8 mouse cellular contexts compared by ENCODE assay signal in genomic region chr13:69509391-69510244, GRCm38 (mm10). TPM values are rescaled to one million over a fixed set of nuclear protein-coding genes. Genes with fewer than 3 reads are reported as not detected.
A peak's percentile ranks its signal among the peaks of the same experiment; 100 is the strongest.
DNase-seq lines count a peak whose midpoint lies in the region; ATAC-seq and TF ChIP-seq lines count a peak whose summit lies in the region.

No protein-coding gene starts in this region.

- 0 out of 2 replicates have a peak, but pooled peaks have one; percentile 24 for ATAC-seq in heart, embryonic 16.5 days (replicated peaks; ENCODE audit: extremely low read depth, insufficient read depth, low FRiP score)
- 0 out of 2 replicates have a peak, but pooled peaks have one; percentile 69 for ATAC-seq in embryonic facial prominence, embryonic 12.5 days (ENCODE audit: insufficient number of reproducible peaks, insufficient read depth, low FRiP score, low TSS enrichment)
- ATAC-seq in liver, embryonic 14.5 days (ENCODE audit: insufficient read depth): no peak

- no peak for TF ChIP-seq EP300 in CH12.LX (IDR thresholded peaks at IDR 0.05; ENCODE audit: low read length)
- TF ChIP-seq EP300 in liver, embryonic 14.5 days (IDR thresholded peaks at IDR 0.05; ENCODE audit: low read depth): no peak

- no peak for DNase-seq in heart, postnatal 25 days (ENCODE audit: low spot score)
- peak; percentile 41 for DNase-seq in CH12.LX (ENCODE audit: extremely low read depth)
- no peak for DNase-seq in liver, embryonic 14.5 days (ENCODE audit: low read depth in 3 of 3, low spot score in 3 of 3)
- peak; percentile 51 for DNase-seq in splenic B cell, adult 2 months (ENCODE audit: low read depth, low spot score)
- DNase-seq in layer of hippocampus, adult 9-10 months (ENCODE audit: low spot score): no peak
- no peak for DNase-seq in adrenal gland, adult 2 months

- dilution Hi-C loops in CH12.LX (cut with MboI; ENCODE audit: extremely low pct_ligation_motif_present, extremely low pct_unique_long_range_greater_than_20kb, low sequenced_read_pairs): no loop called here

- TF ChIP-seq POLR2A in CH12.LX (IDR thresholded peaks at IDR 0.05; ENCODE audit: low read depth, low read length): no peak

- no peak overlapping the region for H3K9ac ChIP-seq in heart, embryonic 16.5 days (ENCODE audit: low read length)
- no peak overlapping the region for H3K9ac ChIP-seq in CH12.LX (ENCODE audit: insufficient read depth, low read depth)
- H3K9ac ChIP-seq in embryonic facial prominence, embryonic 12.5 days: 0 out of 2 replicates have a peak overlapping the region, but pooled peaks have one; percentile 12
- H3K9ac ChIP-seq in liver, embryonic 14.5 days (replicated peaks): no peak overlapping the region

- no peaks in the 10 kb centered on the region for H3K27me3 ChIP-seq in heart, embryonic 16.5 days (ENCODE audit: control insufficient read depth, insufficient read depth, low read length)
- H3K27me3 ChIP-seq in CH12.LX (replicated peaks): no peaks in the 10 kb centered on the region
- H3K27me3 ChIP-seq in embryonic facial prominence, embryonic 12.5 days: no peaks in the 10 kb centered on the region
- no peaks in the 10 kb centered on the region for H3K27me3 ChIP-seq in liver, embryonic 14.5 days (ENCODE audit: control insufficient read depth, insufficient read depth, low read length)
- no peaks in the 10 kb centered on the region for H3K27me3 ChIP-seq in splenic B cell, adult 2 months (ENCODE audit: control insufficient read depth, insufficient read depth, low read length, poor library complexity, severe bottlenecking)

- H3K27ac ChIP-seq in heart, embryonic 16.5 days (ENCODE audit: low read length): no peak overlapping the region
- H3K27ac ChIP-seq in CH12.LX (ENCODE audit: insufficient read depth, low read depth): no peak overlapping the region
- H3K27ac ChIP-seq in embryonic facial prominence, embryonic 12.5 days: no peak overlapping the region
- H3K27ac ChIP-seq in liver, embryonic 14.5 days: no peak overlapping the region

- H3K4me2 ChIP-seq in heart, embryonic 16.5 days (ENCODE audit: low read depth, low read length): no peak overlapping the region
- no peak overlapping the region for H3K4me2 ChIP-seq in CH12.LX (ENCODE audit: insufficient read depth, low read depth, poor library complexity, severe bottlenecking)
- H3K4me2 ChIP-seq in embryonic facial prominence, embryonic 12.5 days (replicated peaks): no peak overlapping the region
- H3K4me2 ChIP-seq in liver, embryonic 14.5 days (ENCODE audit: low read depth): no peak overlapping the region

- no peaks in the 10 kb centered on the region for H3K9me3 ChIP-seq in heart, embryonic 16.5 days (replicated peaks; ENCODE audit: control insufficient read depth, low read length)
- H3K9me3 ChIP-seq in CH12.LX (replicated peaks; ENCODE audit: low read length): no peaks in the 10 kb centered on the region
- no peaks in the 10 kb centered on the region for H3K9me3 ChIP-seq in embryonic facial prominence, embryonic 12.5 days
- no peaks in the 10 kb centered on the region for H3K9me3 ChIP-seq in liver, embryonic 14.5 days (ENCODE audit: control insufficient read depth, low read length)

- H3K4me1 ChIP-seq in heart, embryonic 16.5 days (ENCODE audit: control insufficient read depth, insufficient read depth, low read length): peaks cover 3% of the 10 kb centered on the region; the same call in 1 of the 2 replicates
- no peaks in the 10 kb centered on the region for H3K4me1 ChIP-seq in CH12.LX (ENCODE audit: control insufficient read depth in 1 of 2, insufficient read depth in 2 of 2)
- H3K4me1 ChIP-seq in embryonic facial prominence, embryonic 12.5 days: no peaks in the 10 kb centered on the region
- peaks cover 0 to 11% of the 10 kb centered on the region in 2 experiments; a peak in 2 of 4 replicates for H3K4me1 ChIP-seq in liver, embryonic 14.5 days (replicated peaks; ENCODE audit: control insufficient read depth in 2 of 2, insufficient read depth in 2 of 2, low read length in 1 of 2)

- intact Hi-C loops in heart, postnatal 25 days (cut with DNase I): loop anchor here (1.0 to 2.0 kb wide), 3 partner anchors 24 to 145 kb away; partner anchors contain the start of gene Nsun2

- no peaks in the 10 kb centered on the region for H3K79me2 ChIP-seq in CH12.LX (replicated peaks; ENCODE audit: control insufficient read depth, extremely low read depth, insufficient read depth, poor library complexity, severe bottlenecking)

- no peak overlapping the region for H3K4me3 ChIP-seq in heart, embryonic 16.5 days (ENCODE audit: low read length)
- no peak overlapping the region for H3K4me3 ChIP-seq in CH12.LX (replicated peaks in 1 of 3; ENCODE audit: low read depth in 2 of 3, low read length in 2 of 3, poor library complexity in 1 of 3)
- H3K4me3 ChIP-seq in embryonic facial prominence, embryonic 12.5 days: no peak overlapping the region
- H3K4me3 ChIP-seq in liver, embryonic 14.5 days (ENCODE audit: insufficient read depth in 1 of 2, low read depth in 2 of 2, low read length in 2 of 2): no peak overlapping the region

- peak; percentile 45 for TF ChIP-seq RAD21 in CH12.LX (IDR thresholded peaks at IDR 0.05; ENCODE audit: low read depth, low read length)

- 64% methylated on average over 9 of the region's 9 CpGs for WGBS in heart, embryonic 16.5 days
- 60% methylated on average over 9 of the region's 9 CpGs for WGBS in embryonic facial prominence, embryonic 12.5 days
- 52% methylated on average over 9 of the region's 9 CpGs for WGBS in liver, embryonic 14.5 days (ENCODE audit: insufficient replicate concordance)

- H3K36me3 ChIP-seq in heart, embryonic 16.5 days (ENCODE audit: control insufficient read depth, insufficient read depth): peaks cover 31% of the 10 kb centered on the region
- peaks cover 37 to 78% of the 10 kb centered on the region in 2 experiments for H3K36me3 ChIP-seq in CH12.LX (replicated peaks in 1 of 2; ENCODE audit: control insufficient read depth in 1 of 2, insufficient read depth in 1 of 2, low read length in 1 of 2)
- peaks cover 68% of the 10 kb centered on the region for H3K36me3 ChIP-seq in embryonic facial prominence, embryonic 12.5 days
- H3K36me3 ChIP-seq in liver, embryonic 14.5 days (replicated peaks; ENCODE audit: control insufficient read depth, insufficient read depth, low read depth): peaks cover 23% of the 10 kb centered on the region
- H3K36me3 ChIP-seq in splenic B cell, adult 2 months (ENCODE audit: control insufficient read depth, insufficient read depth, low read length, poor library complexity, severe bottlenecking): peaks cover 3% of the 10 kb centered on the region; the same call in 1 of the 2 replicates

- peak; percentile 45 to 72 for TF ChIP-seq CTCF in CH12.LX (conservative IDR thresholded peaks at IDR 0.05 in 1 of 2, IDR thresholded peaks at IDR 0.05 in 1 of 2; ENCODE audit: low read depth in 2 of 2, low read length in 2 of 2)
- TF ChIP-seq CTCF in liver, embryonic 14.5 days (IDR thresholded peaks at IDR 0.05; ENCODE audit: low read depth): peak; percentile 60

- in situ Hi-C loops in CH12.LX (cut with MboI; ENCODE audit: low pct_ligation_motif_present, low pct_unique_long_range_greater_than_20kb, low sequenced_read_pairs): loop anchor here (5.0 kb wide), 1 partner anchor 38 kb away; no protein-coding TSS in a partner anchor

TF ChIP-seq in CH12.LX, 34 proteins besides CTCF, POLR2A, EP300 and RAD21:
- TF ChIP-seq MAFK (IDR thresholded peaks at IDR 0.05; ENCODE audit: insufficient replicate concordance, low read length) (no peak), MXI1 (IDR thresholded peaks at IDR 0.05; ENCODE audit: low read depth, low read length) (no peak), RCOR1 (conservative IDR thresholded peaks at IDR 0.05; ENCODE audit: low read depth, low read length) (no peak), ZNF384 (IDR thresholded peaks at IDR 0.05; ENCODE audit: low read depth, low read length) (peak; percentile 73), SMC3 (IDR thresholded peaks at IDR 0.05; ENCODE audit: low read depth, low read length) (peak; percentile 60), ETS1 (conservative IDR thresholded peaks at IDR 0.05; ENCODE audit: low read depth, low read length) (no peak)

RNA-seq across cellular contexts. Expression of gene Nsun2, which starts 23.9 kb away (rescaled TPM):
- 66.1 and 78.0 TPM in 2 replicates for polyA plus RNA-seq in heart, embryonic 16.5 days (2015; fragmentation: Nextera tagmentation; extraction: Ambion mirVana)
- 10 to 100 TPM; 33.5 to 38.2 TPM for total RNA-seq in heart, postnatal 25 days (2021)
- total RNA-seq in CH12.LX (2012; rRNA removed): 178 and 236 TPM in 2 replicates
- 273 and 279 TPM in 2 replicates for total RNA-seq in CH12.LX (2014; rRNA removed)
- 292 and 310 TPM in 2 replicates for polyA plus RNA-seq in CH12.LX (2012; ENCODE audit: insufficient read length, low read depth)
- 124 TPM in 2 replicates for polyA plus RNA-seq in embryonic facial prominence, embryonic 12.5 days (2016; fragmentation: Nextera tagmentation; extraction: Ambion mirVana)
- 39.7 and 58.7 TPM in 2 replicates for polyA plus RNA-seq in liver, embryonic 14.5 days (2012; rRNA removed)
- 88.8 and 98.1 TPM in 2 replicates for polyA plus RNA-seq in liver, embryonic 14.5 days (2014; fragmentation: Nextera tagmentation; extraction: Ambion mirVana)
- total RNA-seq in adrenal gland, adult 2 months (2021): 100 to 1,000 TPM in 1 of 2 experiments, 10 to 100 TPM in 1; 92.2 to 113 TPM
- 22.7 and 31.0 TPM in 2 replicates for polyA plus RNA-seq in adrenal gland, adult 2 months (2012; rRNA removed)

RNA-seq across cellular contexts. Expression of gene Tent4a, which starts 24.8 kb away (rescaled TPM):
- 3.3 and 3.5 TPM in 2 replicates for polyA plus RNA-seq in heart, embryonic 16.5 days (2015; fragmentation: Nextera tagmentation; extraction: Ambion mirVana)
- total RNA-seq in heart, postnatal 25 days (2021): 10 to 100 TPM; 12.0 to 12.6 TPM
- 5.7 and 6.2 TPM in 2 replicates for total RNA-seq in CH12.LX (2012; rRNA removed)
- 2.9 and 3.6 TPM in 2 replicates for total RNA-seq in CH12.LX (2014; rRNA removed)
- polyA plus RNA-seq in CH12.LX (2012; ENCODE audit: insufficient read length, low read depth): 7.3 and 8.8 TPM in 2 replicates
- polyA plus RNA-seq in embryonic facial prominence, embryonic 12.5 days (2016; fragmentation: Nextera tagmentation; extraction: Ambion mirVana): 6.2 and 6.6 TPM in 2 replicates
- 5.4 and 6.3 TPM in 2 replicates for polyA plus RNA-seq in liver, embryonic 14.5 days (2012; rRNA removed)
- 2.3 and 3.0 TPM in 2 replicates for polyA plus RNA-seq in liver, embryonic 14.5 days (2014; fragmentation: Nextera tagmentation; extraction: Ambion mirVana)
- 10 to 100 TPM; 18.8 to 18.9 TPM for total RNA-seq in adrenal gland, adult 2 months (2021)
- 22.7 and 24.0 TPM in 2 replicates for polyA plus RNA-seq in adrenal gland, adult 2 months (2012; rRNA removed)

Comparison
In these comparisons a context has a peak if more than half of its experiments do, and no peak if none do; other contexts are left out.
1. DNase-seq: peak in CH12.LX (single experiment) and splenic B cell, adult 2 months (single experiment); none in heart, postnatal 25 days (single experiment), liver, embryonic 14.5 days (0 of 3), layer of hippocampus, adult 9-10 months (single experiment) and adrenal gland, adult 2 months (single experiment).